Mouse (Mus musculus): ENCODE results near the gene Ube2i.
"Not testable (repeated sequence)": the region's sequence is repeated elsewhere in the genome, so short reads cannot be mapped to it uniquely, and the experiment has no call there.

DNA sequence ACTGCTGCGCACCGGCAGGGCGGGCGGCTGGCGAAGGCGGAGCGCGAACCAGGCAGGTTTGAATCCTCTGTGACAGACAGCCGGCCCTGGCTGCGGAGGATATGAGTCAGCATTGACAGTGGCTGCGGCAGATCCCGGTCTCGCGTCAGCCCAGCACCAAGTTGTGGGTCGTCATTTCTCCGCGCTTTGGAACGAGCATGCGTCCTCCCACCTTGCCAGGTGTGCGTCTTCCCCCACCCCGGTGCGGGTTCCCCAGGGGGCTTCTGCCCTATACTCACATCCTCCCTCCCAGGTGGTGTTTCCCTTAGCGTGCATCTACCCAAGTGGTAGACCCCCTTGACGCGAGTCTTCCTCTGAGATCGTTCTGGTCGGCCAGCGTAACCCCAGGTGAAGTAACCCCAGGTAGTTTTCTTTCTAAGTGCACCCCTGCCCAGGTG is 51.9 kb downstream of the Ube2i start:
- not testable (repeated sequence) for TF ChIP-seq CTCF (IDR thresholded peaks at IDR 0.05; ENCODE audit: extremely low read depth, insufficient read depth, insufficient read length, insufficient replicate concordance); POLR2A (IDR thresholded peaks at IDR 0.05; ENCODE audit: low read depth, low read length)
